Comparison of ENCODE assay signal across 7 mouse cellular contexts in the genomic region with DNA sequence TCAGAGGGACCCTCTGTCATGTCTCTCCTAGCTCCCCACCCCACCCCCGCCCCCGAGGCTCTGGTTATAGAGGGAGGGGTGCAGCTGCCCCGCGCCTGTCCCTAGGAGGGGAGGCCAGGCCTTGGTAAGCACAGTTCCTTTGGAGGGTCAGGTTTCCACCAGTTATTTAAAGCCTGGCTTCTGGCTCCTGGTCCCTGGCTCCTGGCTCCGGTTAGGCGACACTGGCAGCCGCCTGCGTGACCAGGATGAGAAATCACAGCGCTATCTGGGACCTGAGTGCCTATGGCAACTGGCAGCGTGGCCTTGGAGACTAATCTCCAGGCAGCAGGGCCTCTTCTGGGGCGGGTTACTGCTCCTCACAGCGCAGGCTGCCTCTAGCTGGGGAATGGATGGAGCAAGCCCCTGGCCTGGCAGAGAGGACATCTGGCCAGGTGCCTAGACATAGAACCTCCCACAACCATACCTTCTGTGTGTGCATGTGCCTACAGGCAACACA. TPM values are rescaled to one million over a fixed set of nuclear protein-coding genes. Genes with fewer than 3 reads are reported as not detected.
DNase-seq lines count a peak whose midpoint lies in the region; ATAC-seq and TF ChIP-seq lines count a peak whose summit lies in the region.

No protein-coding gene starts in this region.

- no peak overlapping the region for H3K4me3 ChIP-seq in ES-Bruce4 (ENCODE audit: low read depth, low read length)
- H3K4me3 ChIP-seq in intestine, embryonic 16.5 days (ENCODE audit: low read length) = no peak overlapping the region
- no peak overlapping the region for H3K4me3 ChIP-seq in midbrain, embryonic 14.5 days (replicated peaks; ENCODE audit: low read depth, low read length)

- peak overlapping the region; percentile 21; the same call in 1 of the 2 replicates for H3K4me2 ChIP-seq in intestine, embryonic 16.5 days (ENCODE audit: low read depth, low read length)
- peak overlapping the region; percentile 28 for H3K4me2 ChIP-seq in midbrain, embryonic 14.5 days (ENCODE audit: low read length)

- no peaks in the 10 kb centered on the region for H3K27me3 ChIP-seq in ES-Bruce4 (ENCODE audit: control insufficient read depth, insufficient read depth, low read length, poor library complexity, severe bottlenecking)
- no peaks in the 10 kb centered on the region for H3K27me3 ChIP-seq in intestine, embryonic 16.5 days (replicated peaks; ENCODE audit: control insufficient read depth, insufficient read depth, low read length)
- no peaks in the 10 kb centered on the region for H3K27me3 ChIP-seq in midbrain, embryonic 14.5 days (ENCODE audit: control insufficient read depth, insufficient read depth, low read length)

- peak overlapping the region; percentile 30 for H3K9ac ChIP-seq in ES-Bruce4 (ENCODE audit: low read depth, poor library complexity, severe bottlenecking)
- H3K9ac ChIP-seq in intestine, embryonic 16.5 days (ENCODE audit: low read depth, low read length) = peak overlapping the region; percentile 53
- no peak overlapping the region; the same call in 1 of the 2 replicates for H3K9ac ChIP-seq in midbrain, embryonic 14.5 days (replicated peaks; ENCODE audit: low read length)

- no peaks in the 10 kb centered on the region for H3K36me3 ChIP-seq in ES-Bruce4 (ENCODE audit: control insufficient read depth, insufficient read depth, low read length, poor library complexity, severe bottlenecking)
- H3K36me3 ChIP-seq in intestine, embryonic 16.5 days (ENCODE audit: control insufficient read depth, insufficient read depth, low read length) = no peaks in the 10 kb centered on the region
- peaks cover 3% of the 10 kb centered on the region for H3K36me3 ChIP-seq in midbrain, embryonic 14.5 days (ENCODE audit: control insufficient read depth, insufficient read depth, low read length)

- no peak for TF ChIP-seq CTCF in ES-Bruce4 (IDR thresholded peaks at IDR 0.05; ENCODE audit: low read depth, low read length)

- peak; percentile 90 for DNase-seq in MN1 (ENCODE audit: low spot score)
- DNase-seq in embryo, embryonic 10.5 days (ENCODE audit: low spot score) = peak; percentile 53
- peak; percentile 71 to 88 for DNase-seq in heart, adult 18-20 months
- DNase-seq in midbrain, embryonic 14.5 days = peak; percentile 84
- DNase-seq in spleen, adult 12 weeks (ENCODE audit: low spot score) = no peak

- no peaks in the 10 kb centered on the region for H3K9me3 ChIP-seq in ES-Bruce4 (replicated peaks; ENCODE audit: control insufficient read depth, insufficient read depth, low read length, poor library complexity, severe bottlenecking)
- H3K9me3 ChIP-seq in intestine, embryonic 16.5 days (ENCODE audit: control insufficient read depth, low read length) = no peaks in the 10 kb centered on the region
- H3K9me3 ChIP-seq in midbrain, embryonic 14.5 days (ENCODE audit: control insufficient read depth, low read length) = no peaks in the 10 kb centered on the region

- 24% methylated on average over 12 of the region's 12 CpGs for WGBS in intestine, embryonic 16.5 days
- WGBS in midbrain, embryonic 14.5 days = 16% methylated on average over 12 of the region's 12 CpGs

- no peak for TF ChIP-seq EP300 in ES-Bruce4 (IDR thresholded peaks at IDR 0.05; ENCODE audit: insufficient read depth, low read depth, low read length)

- TF ChIP-seq POLR2A in ES-Bruce4 (IDR thresholded peaks at IDR 0.05; ENCODE audit: insufficient read depth, low read length) = no peak

- H3K4me1 ChIP-seq in ES-Bruce4 (ENCODE audit: control insufficient read depth, insufficient read depth, low read length) = peaks cover 23% of the 10 kb centered on the region
- peaks cover 66% of the 10 kb centered on the region for H3K4me1 ChIP-seq in intestine, embryonic 16.5 days (ENCODE audit: control insufficient read depth, insufficient read depth, low read length)
- peaks cover 21% of the 10 kb centered on the region for H3K4me1 ChIP-seq in midbrain, embryonic 14.5 days (ENCODE audit: control insufficient read depth, insufficient read depth, low read length)

- peak; percentile 60 for ATAC-seq in intestine, embryonic 16.5 days
- ATAC-seq in midbrain, embryonic 14.5 days (ENCODE audit: low FRiP score, low TSS enrichment) = peak; percentile 71

- no peak overlapping the region for H3K27ac ChIP-seq in ES-Bruce4 (ENCODE audit: insufficient read depth, low read length)
- H3K27ac ChIP-seq in intestine, embryonic 16.5 days (ENCODE audit: low read length) = peak overlapping the region; percentile 87
- H3K27ac ChIP-seq in midbrain, embryonic 14.5 days (replicated peaks; ENCODE audit: low read depth, low read length) = peak overlapping the region; percentile 87

RNA-seq across cellular contexts. Expression of a gene that starts 20.6 kb away (rescaled TPM):
- polyA plus RNA-seq in ES-Bruce4 (2011; ENCODE audit: insufficient read depth, insufficient read length, low read depth, missing spikeins) = 91.5 and 94.2 TPM in 2 replicates
- total RNA-seq in heart, adult 18-20 months (2021) = 10 to 100 TPM; 18.2 to 20.5 TPM
- 66.5 and 66.6 TPM in 2 replicates for polyA plus RNA-seq in intestine, embryonic 16.5 days (2015; fragmentation: Nextera tagmentation; extraction: Ambion mirVana)
- polyA plus RNA-seq in midbrain, embryonic 14.5 days (2014; fragmentation: Nextera tagmentation; extraction: Ambion mirVana) = 75.1 and 75.5 TPM in 2 replicates
